Mouse (Mus musculus): ENCODE measurements around the gene Pnmal1.

The Pnmal1 gene

GRCm38 (mm10) chr7:16959539-16960187, at the start of gene Pnmal1:
TSS of gene Pnmal1 (plus strand) at chr7:16959679.
- in situ Hi-C loops (cut with MboI, MseI), result no loop called here

DNA sequence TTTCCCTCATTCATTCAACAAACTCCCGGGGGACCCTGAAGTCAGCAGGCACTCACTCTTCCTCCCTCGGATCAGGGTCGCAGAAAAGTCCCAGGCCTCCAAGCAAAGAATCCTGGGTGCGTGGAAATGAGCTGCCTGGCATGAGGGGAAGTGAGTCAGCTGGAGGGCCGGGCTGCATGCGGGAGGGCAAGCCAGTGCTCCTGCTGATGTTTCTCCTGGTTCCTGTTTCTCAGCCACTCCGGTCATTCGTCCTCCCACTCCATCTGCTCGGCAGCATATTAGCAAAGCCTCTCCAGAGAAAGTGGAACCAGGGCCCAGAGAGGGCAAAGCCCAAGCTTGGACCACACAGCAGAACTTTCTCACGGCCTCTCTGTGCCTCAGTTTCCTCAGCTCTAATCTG, 49.6 kb upstream of the Pnmal1 start:
- in situ Hi-C loops (cut with MboI, MseI), result no loop called here

DNA sequence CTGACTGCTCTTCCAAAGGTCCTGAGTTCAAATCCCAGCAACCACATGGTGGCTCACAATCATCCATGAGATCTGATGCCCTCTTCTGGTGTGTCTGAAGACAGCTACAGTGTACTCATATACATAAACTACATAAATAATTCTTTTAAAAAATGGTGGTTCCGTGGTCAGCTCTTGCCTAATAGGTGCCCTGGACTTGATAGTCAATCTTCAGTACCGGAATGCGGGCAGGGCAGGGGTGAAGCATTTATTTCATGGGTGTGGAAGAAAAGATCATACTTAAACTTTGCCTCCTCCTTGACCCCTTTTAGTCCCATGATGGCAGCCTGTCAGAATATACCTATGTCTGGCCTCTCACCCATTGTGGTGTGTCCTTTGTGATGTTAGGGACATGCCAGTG, 47.6 kb upstream of the Pnmal1 start:
- in situ Hi-C loops (cut with MboI, MseI), result no loop called here

DNA sequence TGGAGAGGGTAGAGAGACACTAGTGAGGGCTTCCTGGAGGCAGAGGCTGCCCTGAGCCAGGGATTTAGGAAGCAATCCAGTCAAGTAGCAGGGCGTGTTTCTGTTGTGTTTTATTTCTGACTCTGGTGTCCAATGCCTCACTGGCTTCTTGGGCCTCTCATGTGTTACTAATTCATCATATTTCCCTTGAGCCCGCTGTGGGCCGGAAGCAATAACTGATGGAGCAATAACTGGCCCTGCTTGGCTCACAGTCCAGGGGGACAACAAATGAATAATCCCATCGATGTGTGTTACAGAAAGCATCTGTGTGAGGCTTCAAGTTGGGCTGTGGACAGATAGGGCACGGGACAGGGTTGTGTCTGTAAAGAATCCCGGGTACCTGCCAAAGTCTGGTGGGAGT, 47.1 kb upstream of the Pnmal1 start:
- in situ Hi-C loops (cut with MboI, MseI), result no loop called here

DNA sequence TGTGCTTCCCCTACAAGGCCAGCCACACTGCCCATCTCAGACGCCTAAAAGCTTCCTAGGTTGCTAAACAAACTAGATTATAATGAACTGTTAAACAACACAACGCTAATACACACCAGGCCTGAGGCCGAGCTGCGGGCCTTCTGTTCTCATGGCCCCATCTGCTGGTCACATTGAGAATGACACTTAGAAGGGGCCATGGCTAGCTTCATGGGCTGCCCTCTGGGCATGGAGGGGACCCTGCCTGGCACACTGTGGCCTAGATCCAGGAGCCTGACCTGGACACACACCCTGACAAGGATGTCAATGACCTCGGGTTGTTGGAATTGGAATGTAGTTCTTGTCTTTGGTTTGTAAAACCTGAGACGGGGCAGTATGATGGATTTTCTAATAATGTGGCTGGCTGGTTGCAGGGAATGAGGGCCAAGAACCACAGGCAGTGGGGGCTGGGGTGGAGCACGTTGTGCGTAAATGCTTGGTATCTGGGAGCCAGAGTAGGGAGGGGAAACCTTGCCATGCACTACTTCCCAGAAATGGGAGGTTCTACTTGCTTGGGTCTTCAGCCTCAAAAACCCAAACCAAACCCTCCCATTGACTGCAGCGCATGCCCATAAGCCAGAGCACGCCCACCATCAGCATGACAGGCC, 45.5 kb upstream of the Pnmal1 start:
- in situ Hi-C loops (cut with MboI, MseI), result no loop called here

DNA sequence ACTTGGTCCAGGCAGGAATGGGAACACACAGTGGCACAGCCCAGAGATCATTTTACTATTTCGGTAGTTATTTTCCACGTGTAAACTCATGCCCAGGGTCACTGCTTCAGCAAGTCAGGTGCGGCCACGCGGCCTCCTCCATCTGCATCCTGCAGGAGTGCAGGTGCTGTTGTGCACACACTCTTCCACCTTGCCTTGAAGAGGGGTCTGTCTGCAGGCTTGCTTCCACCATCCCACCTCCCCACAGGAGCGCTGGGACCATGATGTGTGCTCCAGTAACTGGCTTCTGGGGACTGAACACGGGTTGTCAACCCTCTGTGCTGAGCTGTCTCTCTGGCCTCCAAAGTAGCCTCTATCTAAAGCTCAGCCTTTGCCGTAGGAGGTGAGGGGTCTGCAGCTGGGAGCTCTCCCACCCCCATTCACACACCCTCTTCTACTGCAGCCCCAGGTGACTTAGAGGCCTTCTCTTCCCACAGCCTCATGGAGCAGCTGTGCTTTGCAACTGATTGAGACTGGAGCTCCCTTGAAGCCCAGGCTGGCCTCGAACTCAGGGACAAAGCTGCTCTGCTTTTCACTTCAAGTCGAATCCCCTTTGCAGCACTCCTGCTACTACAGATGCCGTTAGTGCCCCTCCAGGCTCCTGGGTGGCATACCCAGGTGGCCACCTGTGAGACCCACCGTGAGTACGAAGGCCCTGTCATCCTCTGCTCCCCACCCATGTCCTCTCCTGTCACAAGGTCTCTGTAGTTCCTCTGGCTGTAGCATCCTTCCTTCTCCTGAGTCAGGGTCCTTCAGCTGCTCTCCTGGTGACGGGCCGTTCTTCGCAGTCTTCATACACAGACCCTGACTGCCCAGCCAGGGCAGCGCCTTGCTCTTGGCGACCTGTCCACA, 44.8 kb upstream of the Pnmal1 start:
- in situ Hi-C loops (cut with MboI, MseI), result no loop called here

GRCm38 (mm10) chr7:16915461-16916340, 43.8 kb upstream of the Pnmal1 start:
- in situ Hi-C loops (cut with MboI, MseI), result no loop called here

DNA sequence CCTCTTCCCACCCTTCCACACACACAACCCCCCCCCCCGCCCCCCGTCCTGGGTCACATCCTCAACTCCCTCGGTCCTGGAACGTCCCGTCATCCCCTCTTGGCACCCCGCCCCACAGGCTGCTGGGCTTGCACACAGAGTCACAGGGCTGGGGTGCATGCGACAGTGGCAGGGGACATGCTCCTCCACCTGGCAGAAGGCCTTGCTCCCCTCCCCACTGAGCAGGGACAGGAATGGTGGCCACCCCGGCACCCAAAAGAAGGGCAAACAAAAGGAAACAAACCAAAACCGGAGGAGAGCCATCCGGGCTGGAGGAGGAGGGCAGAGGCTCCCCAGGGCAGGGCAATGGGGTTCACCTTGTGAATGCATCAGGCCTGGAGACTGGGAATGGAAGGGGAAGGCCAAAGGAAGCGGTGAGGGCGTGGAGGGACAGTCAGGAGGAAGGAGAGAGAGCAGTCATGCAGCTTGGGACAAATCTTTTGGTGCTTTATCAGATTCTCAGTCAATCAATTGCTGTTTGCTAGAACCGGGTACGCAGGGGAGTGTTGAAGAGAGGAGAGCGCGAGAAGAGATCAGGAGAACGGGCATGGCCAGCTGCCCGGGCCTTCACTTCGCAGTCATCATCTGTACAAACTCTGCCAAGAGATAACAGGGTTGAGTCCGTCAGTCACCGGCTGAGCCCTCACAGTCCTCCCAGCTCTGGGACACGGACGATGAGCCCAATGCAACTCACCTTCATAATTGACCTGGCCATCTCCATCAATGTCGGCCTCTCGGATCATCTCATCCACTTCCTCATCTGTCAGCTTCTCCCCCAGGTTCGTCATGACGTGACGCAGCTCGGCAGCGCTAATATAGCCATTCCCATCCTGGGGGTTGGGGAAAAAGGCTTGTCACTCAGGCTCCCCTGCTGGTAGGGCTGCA, 42.9 kb upstream of the Pnmal1 start:
- in situ Hi-C loops (cut with MboI, MseI), result no loop called here

DNA sequence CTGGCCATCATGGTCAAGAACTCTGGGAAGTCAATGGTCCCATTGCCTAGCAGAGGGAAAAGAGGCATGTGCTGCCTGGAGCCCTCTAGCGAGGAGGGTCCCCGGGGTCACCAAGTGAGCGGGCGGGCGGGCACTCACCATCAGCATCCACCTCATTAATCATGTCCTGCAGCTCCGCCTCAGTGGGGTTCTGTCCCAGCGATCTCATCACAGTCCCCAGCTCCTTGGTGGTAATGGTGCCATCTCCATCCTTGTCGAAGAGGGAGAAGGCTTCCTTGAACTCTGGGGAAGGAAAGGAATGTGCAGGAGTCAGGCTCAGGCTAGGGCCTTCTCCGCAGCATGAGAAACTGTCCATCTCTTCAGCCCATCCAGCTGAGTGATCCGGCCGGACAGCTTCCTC, 42.0 kb upstream of the Pnmal1 start:
- in situ Hi-C loops (cut with MboI, MseI), result no loop called here

- in situ Hi-C loops (cut with MboI, MseI), result no loop called here
These were observed 41.5 kb upstream of the Pnmal1 start for GRCm38 (mm10) chr7:16918014-16918413.

DNA sequence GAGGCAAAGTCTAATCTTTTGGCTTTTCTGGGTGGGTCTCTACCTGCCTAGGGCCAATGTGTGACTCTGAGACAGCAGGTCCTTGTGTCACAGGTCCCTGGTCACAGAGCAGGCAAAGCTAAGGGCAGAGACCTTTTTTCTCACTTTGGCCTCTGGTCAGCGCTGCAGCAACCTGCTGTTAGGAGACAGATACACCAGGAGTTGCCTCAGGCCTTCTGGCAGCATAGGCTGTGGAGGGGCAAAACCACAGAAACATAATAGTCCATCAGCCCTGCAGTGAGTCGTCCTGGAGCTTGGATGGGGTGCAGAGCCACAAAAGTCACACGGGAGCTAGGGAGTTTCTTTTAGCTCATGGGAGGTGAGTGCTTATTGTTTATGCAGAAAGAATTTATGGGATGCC, 40.8 kb upstream of the Pnmal1 start:
- in situ Hi-C loops (cut with MboI, MseI), result no loop called here

GRCm38 (mm10) chr7:16919395-16920149, 39.9 kb upstream of the Pnmal1 start:
- in situ Hi-C loops (cut with MboI, MseI), result loop anchor here (5.0 kb wide), 2 partner anchors 47 to 102 kb away; partner anchors contain the start of genes Fkrp (in 2 of the 2) and Strn4 (in 2 of the 2)

DNA sequence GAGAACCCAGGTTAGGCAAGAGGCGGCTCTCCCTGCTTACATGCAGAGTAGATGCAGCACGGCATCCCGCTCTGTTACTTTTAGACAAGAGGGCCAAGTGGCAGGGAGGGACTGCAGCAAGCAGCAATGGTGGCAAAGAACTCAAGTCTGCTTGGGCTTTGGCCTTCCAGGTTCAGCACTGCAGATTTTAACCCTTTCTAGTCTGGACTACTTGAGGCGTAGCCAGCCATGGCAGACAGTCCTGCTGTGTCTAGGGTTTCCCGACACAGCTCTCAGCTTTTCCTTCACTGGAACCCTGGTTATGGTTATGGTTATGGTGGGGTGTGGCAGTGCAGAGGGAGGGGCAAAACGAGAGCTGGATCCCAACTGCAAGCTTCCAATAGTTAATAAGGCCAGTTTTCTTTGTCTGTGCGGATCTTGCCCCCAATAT, 39.3 kb upstream of the Pnmal1 start:
- in situ Hi-C loops (cut with MboI, MseI), result loop anchor here (5.0 kb wide), 2 partner anchors 48 to 103 kb away; partner anchors contain the start of genes Fkrp (in 2 of the 2) and Strn4 (in 2 of the 2)

GRCm38 (mm10) chr7:16920818-16921791, 38.4 kb upstream of the Pnmal1 start:
- in situ Hi-C loops (cut with MboI, MseI), result loop anchor here (5.0 kb wide), 2 partner anchors 49 to 104 kb away; partner anchors contain the start of genes Fkrp (in 2 of the 2) and Strn4 (in 2 of the 2)

DNA sequence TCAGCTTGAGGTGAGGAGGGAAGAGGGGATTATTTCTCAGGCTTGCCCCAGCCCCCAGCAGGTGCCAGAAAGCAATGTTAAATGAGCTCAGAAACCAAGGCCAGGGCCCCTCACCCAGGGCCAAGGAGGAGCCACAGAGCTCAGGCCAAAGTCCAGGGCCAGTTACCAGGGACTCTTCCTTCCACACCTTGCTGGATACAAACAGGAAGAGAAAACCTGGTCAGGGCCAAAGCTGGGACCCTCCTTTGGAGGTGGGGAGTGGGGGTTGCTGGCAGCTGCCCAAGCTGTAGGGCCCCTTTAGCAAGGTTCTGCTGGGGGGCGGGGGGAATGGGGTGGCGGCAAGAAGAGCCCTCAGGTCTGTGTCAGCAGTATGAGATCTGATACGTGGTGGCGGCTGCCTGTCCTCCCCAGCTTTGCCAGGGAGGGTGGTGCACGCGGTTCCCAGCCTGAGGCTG, 37.6 kb upstream of the Pnmal1 start:
- in situ Hi-C loops (cut with MboI, MseI), result loop anchor here (5.0 kb wide), 2 partner anchors 50 to 105 kb away; partner anchors contain the start of genes Fkrp (in 2 of the 2) and Strn4 (in 2 of the 2)

GRCm38 (mm10) chr7:16922360-16922973, 37.0 kb upstream of the Pnmal1 start:
- in situ Hi-C loops (cut with MboI, MseI), result loop anchor here (5.0 kb wide), 2 partner anchors 50 to 105 kb away; partner anchors contain the start of genes Fkrp (in 2 of the 2) and Strn4 (in 2 of the 2)

Data from T-helper 17 cell (primary cell).